9 mouse cellular contexts compared by ENCODE assay signal in the genomic region with DNA sequence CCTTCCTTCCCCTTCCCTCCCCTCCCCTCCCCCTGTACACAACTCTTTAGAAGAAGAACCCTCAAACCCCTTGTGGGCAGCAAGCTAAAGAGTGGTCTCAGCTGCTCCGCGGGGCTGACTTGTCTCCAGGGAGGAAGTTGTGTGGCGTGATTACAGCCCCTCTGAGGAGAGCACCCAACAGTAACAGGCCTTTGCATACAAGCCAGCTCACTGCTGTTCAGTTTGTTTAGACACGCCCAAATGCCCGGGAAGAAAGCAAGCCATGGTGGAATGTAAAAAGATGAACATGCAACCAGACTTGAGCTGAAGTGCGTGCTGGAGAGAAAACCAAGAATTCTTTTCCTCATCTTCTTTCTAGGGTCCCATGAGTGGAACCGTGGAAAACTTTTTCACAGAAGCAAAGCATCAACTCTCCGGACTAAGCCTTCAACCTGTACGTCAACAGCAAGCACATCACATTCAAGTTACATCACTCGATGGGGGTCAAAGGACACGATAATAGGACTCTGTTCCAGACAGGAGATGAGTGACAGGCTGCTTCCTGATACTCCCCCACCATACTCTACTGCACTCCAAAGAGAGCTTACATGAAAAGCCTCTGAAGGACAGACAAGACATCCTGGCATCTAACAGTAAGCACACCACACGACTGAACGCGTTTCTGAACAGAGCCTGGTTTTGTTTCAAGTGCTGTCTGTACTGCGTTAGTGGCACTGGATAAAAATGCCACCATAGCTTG.
DNase-seq lines count a peak whose midpoint lies in the region; ATAC-seq and TF ChIP-seq lines count a peak whose summit lies in the region.
"Had no signal": no experiment of that assay in that cellular context is flagged by ENCODE, and none has a peak within 500 bp of the region (broad histone marks: within the 10 kb centered on the region; RNA-seq: fewer than 3 reads in every experiment).

No protein-coding gene starts in this region.

- no peak for TF ChIP-seq POLR2A in cerebellum, adult 2 months (IDR thresholded peaks at IDR 0.05; ENCODE audit: borderline replicate concordance, insufficient read depth, low read length)

- no peaks in the 10 kb centered on the region for H3K27me3 ChIP-seq in kidney, postnatal 0 days (ENCODE audit: insufficient read depth, low read length)
- H3K27me3 ChIP-seq in intestine, embryonic 14.5 days (replicated peaks; ENCODE audit: control insufficient read depth, insufficient read depth, low read length): no peaks in the 10 kb centered on the region
- H3K27me3 ChIP-seq in midbrain, embryonic 15.5 days (replicated peaks): no peaks in the 10 kb centered on the region
- H3K27me3 ChIP-seq in cerebellum, adult 2 months (ENCODE audit: control insufficient read depth, insufficient read depth, low read length): no peaks in the 10 kb centered on the region

- peak overlapping the region; percentile 57; the same call in 1 of the 2 replicates for H3K27ac ChIP-seq in kidney, postnatal 0 days
- H3K27ac ChIP-seq in intestine, embryonic 14.5 days (ENCODE audit: low read depth): no peak overlapping the region
- H3K27ac ChIP-seq in midbrain, embryonic 15.5 days: no peak overlapping the region
- H3K27ac ChIP-seq in cerebellum, adult 2 months (ENCODE audit: insufficient read depth, low read length): no peak overlapping the region

- H3K4me1 ChIP-seq in kidney, postnatal 0 days (replicated peaks; ENCODE audit: insufficient read depth, low read length): peaks cover 26% of the 10 kb centered on the region
- peaks cover 16% of the 10 kb centered on the region for H3K4me1 ChIP-seq in intestine, embryonic 14.5 days (replicated peaks; ENCODE audit: control insufficient read depth, insufficient read depth, low read length)
- peaks cover 9% of the 10 kb centered on the region for H3K4me1 ChIP-seq in midbrain, embryonic 15.5 days
- H3K4me1 ChIP-seq in cerebellum, adult 2 months (ENCODE audit: control insufficient read depth, insufficient read depth, low read length): no peaks in the 10 kb centered on the region; the same call in 1 of the 2 replicates

- peak; percentile 63 for DNase-seq in kidney, postnatal 0 days (ENCODE audit: low spot score)
- no peak for DNase-seq in kidney, adult 11 months
- DNase-seq in c-Kit-positive CD71-negative TER-119-negative erythroid progenitor cells, embryonic 14.5 days (ENCODE audit: low read depth): peak; percentile 33
- DNase-seq in intestine, embryonic 14.5 days (ENCODE audit: low spot score): peak; percentile 54
- DNase-seq in cerebellum, adult 2 months: no peak
- no peak for DNase-seq in frontal cortex, postnatal 25 days (ENCODE audit: low spot score in 2 of 2)
- DNase-seq: adrenal gland, adult 2 months had no signal

- H3K4me3 ChIP-seq in kidney, postnatal 0 days (replicated peaks; ENCODE audit: low read depth, low read length): no peak overlapping the region
- no peak overlapping the region for H3K4me3 ChIP-seq in intestine, embryonic 14.5 days (ENCODE audit: low read depth, low read length)
- H3K4me3 ChIP-seq in midbrain, embryonic 15.5 days: no peak overlapping the region
- no peak overlapping the region for H3K4me3 ChIP-seq in cerebellum, adult 2 months (replicated peaks; ENCODE audit: insufficient read depth, low read depth, low read length)

- no peaks in the 10 kb centered on the region for H3K36me3 ChIP-seq in kidney, postnatal 0 days (ENCODE audit: insufficient read depth, low read length)
- H3K36me3 ChIP-seq in intestine, embryonic 14.5 days (ENCODE audit: control insufficient read depth, insufficient read depth, low read length): no peaks in the 10 kb centered on the region
- no peaks in the 10 kb centered on the region for H3K36me3 ChIP-seq in midbrain, embryonic 15.5 days (replicated peaks)

- ATAC-seq in kidney, postnatal 0 days (replicated peaks; ENCODE audit: low FRiP score, low read depth): peak; percentile 62
- no peak for ATAC-seq in intestine, embryonic 14.5 days (replicated peaks; ENCODE audit: low FRiP score, low TSS enrichment, low read depth)
- 0 out of 2 replicates have a peak, but pooled peaks have one; percentile 29 for ATAC-seq in midbrain, embryonic 15.5 days (replicated peaks)
- ATAC-seq in inflammation-experienced regulatory T-cells, adult 6 months: no peak

- no peak overlapping the region for H3K9ac ChIP-seq in kidney, postnatal 0 days (ENCODE audit: low read depth, low read length)
- no peak overlapping the region for H3K9ac ChIP-seq in intestine, embryonic 14.5 days (ENCODE audit: low read length)
- no peak overlapping the region for H3K9ac ChIP-seq in midbrain, embryonic 15.5 days

- no peak for TF ChIP-seq CTCF in kidney, postnatal 0 days (IDR thresholded peaks at IDR 0.05; ENCODE audit: low read depth)
- TF ChIP-seq CTCF in cerebellum, adult 2 months (IDR thresholded peaks at IDR 0.05; ENCODE audit: borderline replicate concordance, insufficient read depth, low read depth, low read length): no peak

- 11% methylated on average over 15 of the region's 15 CpGs for WGBS in kidney, postnatal 0 days
- 29% methylated on average over 15 of the region's 15 CpGs for WGBS in intestine, embryonic 14.5 days
- WGBS in midbrain, embryonic 15.5 days: 46% methylated on average over 15 of the region's 15 CpGs
- 48% methylated on average over 15 of the region's 15 CpGs for WGBS in cerebellum, adult 2 months

- H3K9me3 ChIP-seq in kidney, postnatal 0 days (replicated peaks; ENCODE audit: low read length): no peaks in the 10 kb centered on the region
- no peaks in the 10 kb centered on the region for H3K9me3 ChIP-seq in intestine, embryonic 14.5 days (ENCODE audit: control insufficient read depth, low read length)
- H3K9me3 ChIP-seq in midbrain, embryonic 15.5 days: no peaks in the 10 kb centered on the region

- peak overlapping the region; percentile 28 for H3K4me2 ChIP-seq in kidney, postnatal 0 days (ENCODE audit: low read length)
- no peak overlapping the region for H3K4me2 ChIP-seq in intestine, embryonic 14.5 days (ENCODE audit: low read length)
- no peak overlapping the region for H3K4me2 ChIP-seq in midbrain, embryonic 15.5 days

Comparison
In these comparisons a context has a peak if more than half of its experiments do, and no peak if none do; other contexts are left out.
1. DNase-seq: peak in kidney, postnatal 0 days (single experiment), c-Kit-positive CD71-negative TER-119-negative erythroid progenitor cells, embryonic 14.5 days (single experiment) and intestine, embryonic 14.5 days (single experiment); none in kidney, adult 11 months (single experiment), cerebellum, adult 2 months (0 of 2) and frontal cortex, postnatal 25 days (0 of 2).
2. ATAC-seq: peak in kidney, postnatal 0 days (single experiment) and midbrain, embryonic 15.5 days (single experiment); none in intestine, embryonic 14.5 days (single experiment) and inflammation-experienced regulatory T-cells, adult 6 months (single experiment).